Mouse (Mus musculus): Measurements from ENCODE around the gene Phf7.

- TF ChIP-seq CTCF (IDR thresholded peaks at IDR 0.05; ENCODE audit: low read depth): no peak
- no peak for TF ChIP-seq EP300 (IDR thresholded peaks at IDR 0.05; ENCODE audit: low read depth)
Measured at GRCm38 (mm10) chr14:31245946-31246345, 5.2 kb downstream of the Phf7 start.

Data from liver, postnatal 0 days (tissue).